Mouse (Mus musculus) midbrain, embryonic 15.5 days (tissue): ENCODE measurements at regions not wholly inside any gene's neighbourhood (a gene's known extent, or its start where the extent isn't known, plus 50 kb on each side); places are given as distances from the start of the nearest gene placed in this dataset.

Source experiments
- ATAC-seq: fragments of 200-750 bp; cut with Nextera tagmentation; replicated peaks from 2 replicates; pipeline ENCODE4 v1.8.0; 2017; ENCODE audit warnings: moderate TSS enrichment
- H3K27ac ChIP-seq: fragments of 300-500 bp; sonication (generic); 2 replicates; pipeline ENCODE4 v1.5.1; 2015; ENCODE audit warnings: mild to moderate bottlenecking, inconsistent platforms
- H3K27me3 ChIP-seq: fragments of 300-500 bp; sonication (generic); replicated peaks from 2 replicates; pipeline ENCODE4 v1.6.1; 2015; ENCODE audit warnings: inconsistent platforms
- H3K36me3 ChIP-seq: fragments of 300-500 bp; sonication (generic); replicated peaks from 2 replicates; pipeline ENCODE4 v1.6.1; 2015; ENCODE audit warnings: inconsistent platforms
- H3K4me1 ChIP-seq: fragments of 300-500 bp; sonication (generic); 2 replicates; pipeline ENCODE4 v1.6.1; 2015; ENCODE audit warnings: inconsistent platforms
- H3K4me2 ChIP-seq: fragments of 300-500 bp; sonication (generic); 2 replicates; pipeline ENCODE4 v1.6.1; 2015; ENCODE audit warnings: inconsistent platforms, mild to moderate bottlenecking, moderate library complexity
- H3K4me3 ChIP-seq: fragments of 300-500 bp; sonication (generic); 2 replicates; pipeline ENCODE4 v1.5.1; 2015; ENCODE audit warnings: mild to moderate bottlenecking, inconsistent platforms
- H3K9ac ChIP-seq: fragments of 300-500 bp; sonication (generic); 2 replicates; pipeline ENCODE4 v1.6.1; 2015; ENCODE audit warnings: mild to moderate bottlenecking, inconsistent platforms
- H3K9me3 ChIP-seq: fragments of 300-500 bp; sonication (generic); 2 replicates; pipeline ENCODE4 v1.6.1; 2016; ENCODE audit warnings: inconsistent platforms
- WGBS: fragments of 180-500 bp; shearing (Covaris S2); methylation state at CpG from one replicate; pipeline ENCODE4 v1.1.7; 2015; ENCODE audit warnings: mixed read lengths; 5-methylcytosine and 5-hydroxymethylcytosine counted together

DNA sequence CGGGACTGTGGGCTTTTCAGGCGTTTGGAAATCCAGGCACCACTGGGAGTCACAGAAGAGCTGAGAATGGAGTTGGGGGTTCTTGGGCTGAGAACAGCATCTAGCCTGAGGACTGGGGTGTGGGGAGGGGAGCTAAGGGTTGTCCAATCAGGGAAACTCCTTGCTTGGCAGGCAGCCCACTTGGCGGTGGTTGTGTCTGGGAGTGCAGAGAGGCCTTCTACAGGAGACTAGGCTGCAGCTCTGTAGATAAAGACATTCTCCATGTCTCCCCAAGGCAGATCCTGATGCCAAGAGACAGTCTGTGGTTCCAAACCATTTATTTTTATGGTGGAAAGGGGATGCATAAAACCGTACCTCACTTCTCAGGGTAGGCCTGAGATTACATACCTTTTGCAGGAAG is 774.6 kb downstream of the Brinp1 start:
- Histone ChIP-seq H3K4me2 (no peak overlapping the region), H3K9ac (no peak overlapping the region), H3K27ac (no peak overlapping the region), H3K9me3 (no peaks in the 10 kb centered on the region), H3K27me3 (no peaks in the 10 kb centered on the region), H3K4me3 (no peak overlapping the region), H3K4me1 (no peaks in the 10 kb centered on the region), H3K36me3 (no peaks in the 10 kb centered on the region)
- 78% methylated on average over 4 of the region's 4 CpGs for WGBS
- no peak for ATAC-seq

DNA sequence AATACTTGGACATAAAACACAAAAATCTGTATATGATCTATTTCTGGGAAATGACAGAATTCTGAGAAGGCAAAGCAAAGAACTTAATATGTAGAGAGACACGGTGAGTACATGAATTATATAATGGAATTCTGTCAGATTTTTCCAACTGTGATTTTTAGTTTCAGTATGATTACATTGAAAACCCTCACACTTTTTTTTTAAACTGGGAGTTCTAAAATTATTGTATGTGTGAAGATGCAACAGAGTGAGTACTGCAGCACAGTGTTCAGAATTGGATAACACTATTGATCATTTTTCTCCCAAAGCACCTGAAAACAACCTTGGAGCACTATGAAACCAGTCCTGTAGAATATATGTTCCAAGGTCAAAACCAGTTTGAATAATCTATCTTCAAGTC is 797.7 kb downstream of the Brinp1 start:
- no peak overlapping the region for H3K4me2 ChIP-seq
- 94% methylated on average over 1 of the region's 1 CpGs for WGBS
- H3K4me3 ChIP-seq, result no peak overlapping the region
- no peaks in the 10 kb centered on the region for H3K4me1 ChIP-seq
- H3K36me3 ChIP-seq, result no peaks in the 10 kb centered on the region
- no peak overlapping the region for H3K27ac ChIP-seq
- no peaks in the 10 kb centered on the region for H3K27me3 ChIP-seq
- no peak overlapping the region for H3K9ac ChIP-seq
- ATAC-seq, result no peak
- no peaks in the 10 kb centered on the region for H3K9me3 ChIP-seq

DNA sequence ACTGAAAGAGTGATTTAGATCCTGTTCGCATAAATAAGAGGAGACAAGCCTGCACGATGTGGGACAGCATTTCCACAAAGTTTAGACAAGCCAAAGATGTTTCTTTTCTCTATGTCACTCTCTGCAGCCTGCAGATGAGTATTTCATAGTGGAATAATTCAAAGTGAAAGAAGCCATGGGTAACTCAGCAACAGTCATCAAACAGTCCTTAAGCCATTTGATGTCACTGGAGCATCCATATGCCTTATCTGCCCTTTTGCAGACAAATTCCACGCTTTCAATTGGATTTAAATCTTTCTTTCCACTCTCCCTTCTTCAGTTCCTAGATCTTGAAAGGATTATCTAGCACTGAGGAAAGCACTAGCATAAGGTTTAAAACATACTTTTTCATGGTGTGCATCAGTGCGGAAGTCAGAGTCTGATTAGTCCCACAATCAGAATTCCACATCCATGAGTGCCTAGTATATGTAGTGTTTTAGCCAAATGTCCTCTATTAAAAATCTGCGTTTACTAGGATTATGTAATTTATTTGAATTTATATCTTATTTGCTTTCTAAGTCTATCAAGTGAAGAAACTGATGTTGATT is 805.6 kb downstream of the Brinp1 start:
- peak; percentile 45; the same call in 1 of the 2 replicates for ATAC-seq
- Histone ChIP-seq H3K4me2 (no peak overlapping the region), H3K4me3 (no peak overlapping the region), H3K4me1 (peaks cover 5% of the 10 kb centered on the region; the same call in 1 of the 2 replicates), H3K27ac (no peak overlapping the region), H3K27me3 (no peaks in the 10 kb centered on the region), H3K9ac (no peak overlapping the region), H3K36me3 (no peaks in the 10 kb centered on the region), H3K9me3 (no peaks in the 10 kb centered on the region)
- WGBS, result 32% methylated on average over 5 of the region's 5 CpGs

DNA sequence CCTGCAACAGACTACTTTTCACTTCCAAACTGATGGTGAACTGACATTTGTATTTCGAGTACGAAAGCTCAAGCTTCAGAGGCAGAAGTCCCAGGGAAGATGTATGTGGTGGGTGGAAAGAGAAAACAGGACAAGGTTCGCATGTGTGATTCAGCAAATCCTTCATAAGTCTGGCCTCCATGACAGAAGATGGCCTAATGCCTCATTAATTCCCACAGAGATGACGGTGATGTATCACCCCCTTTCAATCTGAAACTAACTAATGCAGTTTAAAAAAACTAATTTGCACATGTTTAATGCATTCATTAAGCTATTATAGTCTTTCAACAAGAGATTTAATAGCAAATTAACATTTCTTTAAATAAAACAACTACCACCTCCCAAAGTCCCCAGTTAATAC is 826.1 kb downstream of the Brinp1 start:
- WGBS, result 64% methylated on average over 4 of the region's 4 CpGs
- no peak overlapping the region for H3K4me3 ChIP-seq
- H3K27ac ChIP-seq, result no peak overlapping the region

DNA sequence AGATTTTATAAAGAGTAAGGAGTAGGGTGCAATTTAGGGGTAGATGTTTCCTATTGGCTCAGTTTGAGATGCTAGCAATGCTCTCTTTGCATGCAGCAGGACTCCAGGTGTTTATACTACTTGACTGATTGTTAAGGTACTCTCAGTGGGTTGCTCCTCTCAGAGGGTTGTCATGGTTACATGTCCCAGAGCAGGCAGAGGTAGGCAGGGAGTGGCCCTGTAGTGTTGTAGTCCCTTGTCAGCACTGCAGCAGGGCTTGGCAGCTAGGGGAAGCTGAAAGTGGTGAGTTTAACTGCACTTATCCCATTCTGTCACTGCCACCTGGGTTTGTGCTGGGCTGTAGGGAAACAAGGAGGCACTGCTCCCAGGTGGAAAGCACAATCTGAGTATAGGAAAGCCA is 839.7 kb downstream of the Brinp1 start:
- Histone ChIP-seq H3K4me1 (no peaks in the 10 kb centered on the region), H3K36me3 (no peaks in the 10 kb centered on the region), H3K27ac (no peak overlapping the region), H3K27me3 (no peaks in the 10 kb centered on the region), H3K9me3 (no peaks in the 10 kb centered on the region), H3K4me3 (no peak overlapping the region), H3K4me2 (no peak overlapping the region), H3K9ac (no peak overlapping the region)
- ATAC-seq, result no peak

More for the DNA sequence above, 826.1 kb downstream of the Brinp1 start:
- Histone ChIP-seq H3K27me3 (no peaks in the 10 kb centered on the region), H3K4me1 (no peaks in the 10 kb centered on the region), H3K9me3 (no peaks in the 10 kb centered on the region), H3K36me3 (no peaks in the 10 kb centered on the region), H3K4me2 (no peak overlapping the region), H3K9ac (no peak overlapping the region)
- ATAC-seq, result no peak

DNA sequence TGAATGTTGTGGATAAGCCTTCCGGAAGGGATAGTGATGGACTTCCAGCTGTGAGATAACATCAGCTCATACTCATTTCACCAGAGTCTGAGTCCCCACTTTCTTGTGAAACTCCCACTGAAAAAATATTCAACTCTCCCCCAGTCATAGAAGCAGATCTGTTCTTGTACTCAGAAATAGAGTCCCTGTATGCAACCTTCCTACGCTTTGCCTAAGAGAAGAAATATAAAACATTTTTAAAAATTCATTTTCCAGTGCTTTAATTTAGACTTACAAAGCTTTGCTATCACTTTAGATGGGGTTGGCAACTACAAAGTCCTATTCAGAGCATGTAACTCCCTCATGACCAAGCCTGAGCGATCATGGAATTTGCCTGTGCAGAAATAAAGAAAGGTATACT is 868.9 kb downstream of the Brinp1 start:
- H3K4me1 ChIP-seq, result no peaks in the 10 kb centered on the region
- no peak overlapping the region for H3K4me2 ChIP-seq
- H3K9me3 ChIP-seq, result no peaks in the 10 kb centered on the region
- no peak overlapping the region for H3K27ac ChIP-seq
- no peaks in the 10 kb centered on the region for H3K27me3 ChIP-seq
- H3K9ac ChIP-seq, result no peak overlapping the region
- 87% methylated on average over 3 of the region's 3 CpGs for WGBS
- ATAC-seq, result no peak
- H3K4me3 ChIP-seq, result no peak overlapping the region
- H3K36me3 ChIP-seq, result no peaks in the 10 kb centered on the region

DNA sequence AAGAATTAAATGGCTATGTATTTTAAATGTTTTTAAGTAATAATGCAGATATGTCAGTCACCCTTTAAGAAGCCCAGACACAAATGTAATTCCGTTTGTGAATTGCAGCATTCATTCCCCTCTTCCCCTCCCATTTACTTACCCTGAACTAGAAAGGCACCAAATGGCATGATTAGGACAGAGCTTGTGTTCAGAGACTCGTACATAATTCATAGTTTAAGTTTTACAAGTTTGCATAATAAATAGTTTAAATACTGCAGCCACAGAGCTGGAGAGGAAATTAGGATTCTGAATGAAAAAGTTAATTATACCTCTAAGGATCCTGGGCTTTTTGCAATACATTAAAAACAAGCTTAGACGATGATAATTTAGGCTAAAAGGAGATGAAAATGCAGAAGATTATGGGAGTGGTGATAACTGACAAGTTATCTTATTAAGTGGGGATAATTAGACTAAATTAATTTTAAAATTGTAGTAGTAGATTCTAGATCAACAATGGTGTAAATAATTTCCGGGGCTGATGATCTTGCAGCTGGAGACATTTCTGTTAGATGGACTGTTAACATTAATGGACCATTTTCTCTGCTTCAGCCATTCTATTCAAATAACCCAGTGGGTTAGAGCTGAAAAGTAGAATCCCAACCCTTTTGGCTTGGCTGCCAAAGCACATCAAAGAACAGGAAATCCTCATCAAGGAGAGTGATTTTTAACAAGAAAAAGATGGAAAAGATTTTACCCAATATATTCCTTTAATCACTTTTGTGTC is 897.2 kb downstream of the Brinp1 start:
- Histone ChIP-seq H3K9me3 (no peaks in the 10 kb centered on the region), H3K27ac (no peak overlapping the region), H3K36me3 (no peaks in the 10 kb centered on the region), H3K9ac (no peak overlapping the region), H3K4me1 (no peaks in the 10 kb centered on the region), H3K27me3 (no peaks in the 10 kb centered on the region), H3K4me3 (no peak overlapping the region), H3K4me2 (no peak overlapping the region)
- ATAC-seq, result no peak; the same call in 1 of the 2 replicates
- 48% methylated on average over 4 of the region's 4 CpGs for WGBS

DNA sequence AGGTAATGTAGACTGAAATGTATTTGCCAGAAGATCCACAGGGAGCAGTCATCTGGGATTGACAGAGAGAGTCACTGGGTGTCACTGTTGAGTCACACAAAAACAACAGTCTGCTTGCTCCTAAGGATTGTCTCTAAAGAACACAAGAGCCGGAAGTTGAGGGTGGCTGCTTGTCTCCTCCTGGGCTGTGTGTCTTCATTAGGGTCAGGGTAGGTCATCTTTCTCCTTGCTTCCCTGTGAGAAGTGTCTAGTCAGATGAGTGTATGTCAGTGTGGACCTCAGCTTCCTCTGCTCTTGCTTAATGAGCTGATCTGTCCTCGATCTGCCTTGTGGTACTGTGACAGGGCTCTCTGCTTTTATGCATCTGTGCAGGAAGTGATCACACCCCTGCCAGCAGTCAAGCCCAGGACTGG is 931.3 kb downstream of the Brinp1 start:
- 11% methylated on average over 2 of the region's 2 CpGs for WGBS

DNA sequence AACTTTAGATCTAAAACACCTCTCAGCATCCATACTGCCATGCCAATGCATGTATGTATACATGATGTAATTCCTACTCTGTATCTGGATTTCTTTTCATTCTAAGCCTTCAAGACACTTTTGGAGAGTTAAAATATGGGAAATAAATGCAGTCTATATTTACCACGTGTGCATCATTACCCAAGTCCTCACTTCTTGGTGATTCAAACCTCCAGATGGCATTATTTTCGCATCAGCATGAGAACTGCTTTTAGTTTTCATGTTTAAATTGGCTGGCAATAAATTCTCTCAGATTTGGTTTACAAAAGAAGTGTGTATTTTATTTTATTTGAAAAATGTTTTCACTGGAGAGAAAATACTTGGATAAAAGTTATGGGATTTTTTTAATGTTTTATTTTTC is 942.8 kb downstream of the Brinp1 start:
- Histone ChIP-seq H3K27me3 (no peaks in the 10 kb centered on the region), H3K36me3 (no peaks in the 10 kb centered on the region), H3K9ac (no peak overlapping the region), H3K4me1 (no peaks in the 10 kb centered on the region), H3K27ac (no peak overlapping the region), H3K4me3 (no peak overlapping the region), H3K4me2 (no peak overlapping the region), H3K9me3 (no peaks in the 10 kb centered on the region)
- no peak for ATAC-seq
- 72% methylated on average over 2 of the region's 2 CpGs for WGBS

More for the DNA sequence above, 931.3 kb downstream of the Brinp1 start:
- no peaks in the 10 kb centered on the region for H3K27me3 ChIP-seq
- no peaks in the 10 kb centered on the region for H3K36me3 ChIP-seq
- no peaks in the 10 kb centered on the region for H3K9me3 ChIP-seq
- H3K27ac ChIP-seq, result 0 out of 2 replicates have a peak overlapping the region, but pooled peaks have one; percentile 61
- no peak overlapping the region for H3K9ac ChIP-seq
- no peak overlapping the region for H3K4me3 ChIP-seq
- ATAC-seq, result peak; percentile 93
- peaks cover 6% of the 10 kb centered on the region; the same call in 1 of the 2 replicates for H3K4me1 ChIP-seq
- 0 out of 2 replicates have a peak overlapping the region, but pooled peaks have one; percentile 6 for H3K4me2 ChIP-seq

DNA sequence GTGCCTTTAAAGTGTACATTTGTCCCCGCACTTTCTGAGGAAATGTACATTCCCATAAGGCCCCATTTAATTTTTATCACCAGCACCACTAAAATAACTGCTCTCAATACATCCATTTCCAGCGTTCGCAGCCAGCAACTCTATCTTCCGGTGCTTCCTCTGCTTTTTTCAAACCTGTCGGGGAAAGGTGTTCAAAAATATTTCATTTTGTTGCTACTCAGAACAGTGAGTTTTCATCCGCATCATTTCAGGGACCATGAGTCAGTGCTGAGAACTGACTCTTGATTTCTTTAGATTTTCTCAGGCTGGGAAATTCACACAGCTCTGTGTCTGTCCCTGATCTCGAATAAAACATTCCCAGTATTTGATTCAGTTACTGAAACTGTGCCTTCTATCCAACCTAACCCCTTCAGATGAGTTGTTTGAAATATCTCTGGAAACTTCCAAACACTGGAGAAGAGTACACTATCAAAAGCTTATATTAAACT is 959.4 kb downstream of the Brinp1 start:
- H3K4me3 ChIP-seq, result no peak overlapping the region
- H3K9ac ChIP-seq, result no peak overlapping the region
- no peaks in the 10 kb centered on the region for H3K9me3 ChIP-seq
- no peak overlapping the region for H3K4me2 ChIP-seq
- no peaks in the 10 kb centered on the region for H3K36me3 ChIP-seq
- H3K4me1 ChIP-seq, result no peaks in the 10 kb centered on the region
- H3K27ac ChIP-seq, result no peak overlapping the region
- ATAC-seq, result no peak
- 91% methylated on average over 7 of the region's 7 CpGs for WGBS
- no peaks in the 10 kb centered on the region for H3K27me3 ChIP-seq

DNA sequence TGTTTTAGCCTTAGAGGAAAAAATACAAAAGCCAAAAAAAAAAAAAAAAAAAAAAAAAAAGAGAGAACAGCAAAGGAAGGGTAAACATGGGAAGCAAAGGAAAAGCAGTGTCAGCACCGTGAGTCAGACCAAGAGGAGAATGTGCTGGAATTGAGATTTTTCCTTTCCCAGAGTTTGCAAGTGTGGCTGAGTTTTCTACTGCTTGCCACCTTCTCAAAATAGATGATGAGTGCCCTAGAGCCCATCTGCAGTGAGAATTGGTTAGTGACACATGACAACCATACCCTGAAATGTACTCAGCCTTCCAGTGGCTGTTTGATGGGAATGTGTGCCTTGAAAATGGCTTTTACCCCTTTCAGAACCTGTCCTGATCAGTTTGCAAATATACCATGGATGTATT is 990.7 kb downstream of the Brinp1 start:
- Histone ChIP-seq H3K27me3 (no peaks in the 10 kb centered on the region), H3K4me1 (no peaks in the 10 kb centered on the region), H3K9ac (no peak overlapping the region), H3K4me2 (no peak overlapping the region), H3K4me3 (no peak overlapping the region), H3K27ac (no peak overlapping the region), H3K9me3 (no peaks in the 10 kb centered on the region), H3K36me3 (no peaks in the 10 kb centered on the region)
- 80% methylated on average over 1 of the region's 1 CpGs for WGBS
- no peak for ATAC-seq

DNA sequence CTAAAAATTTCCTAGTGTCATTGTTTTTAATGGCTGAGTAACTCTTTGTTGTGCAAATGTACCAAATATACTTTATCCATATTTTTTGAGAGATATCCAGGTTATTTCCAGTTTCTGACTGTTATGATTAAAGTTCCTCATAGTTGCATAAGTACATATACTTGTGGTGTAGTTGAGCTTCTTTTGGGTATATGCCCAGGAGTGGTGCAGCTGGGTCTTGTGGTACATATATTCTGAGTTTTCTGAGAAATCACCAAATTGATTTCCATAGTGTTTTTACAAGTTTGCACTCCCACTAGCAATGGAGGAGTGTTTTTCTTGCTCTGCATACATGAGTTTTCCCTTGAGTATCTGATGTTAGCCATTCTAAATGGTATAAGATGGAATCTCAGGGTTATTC is 1006.2 kb downstream of the Brinp1 start:
- Histone ChIP-seq H3K9ac (no peak overlapping the region), H3K4me2 (no peak overlapping the region), H3K27me3 (no peaks in the 10 kb centered on the region), H3K36me3 (no peaks in the 10 kb centered on the region), H3K4me3 (no peak overlapping the region), H3K27ac (no peak overlapping the region), H3K9me3 (no peaks in the 10 kb centered on the region), H3K4me1 (no peaks in the 10 kb centered on the region)
- no peak for ATAC-seq

DNA sequence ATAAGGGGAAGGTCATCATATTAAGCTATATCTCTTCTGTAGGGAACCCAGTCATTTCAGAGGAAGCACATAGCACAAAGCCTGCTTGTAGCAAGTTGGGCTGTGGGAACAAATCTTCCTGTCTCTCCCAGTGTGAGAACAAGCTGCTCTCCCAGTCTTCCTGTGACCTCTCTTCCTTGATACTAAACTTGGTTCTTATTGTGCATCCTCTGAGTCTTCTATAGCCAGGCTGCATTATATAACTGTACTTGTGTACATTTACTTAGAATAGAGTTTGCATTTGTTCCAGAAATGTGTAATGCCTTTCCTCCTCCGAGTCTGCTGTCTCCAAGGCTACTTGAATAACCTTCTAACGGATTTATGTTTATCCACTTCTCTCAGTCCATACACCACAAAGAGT is 1021.7 kb downstream of the Brinp1 start:
- Histone ChIP-seq H3K36me3 (no peaks in the 10 kb centered on the region), H3K9me3 (no peaks in the 10 kb centered on the region), H3K27me3 (no peaks in the 10 kb centered on the region), H3K4me1 (no peaks in the 10 kb centered on the region), H3K9ac (no peak overlapping the region), H3K4me3 (no peak overlapping the region), H3K27ac (no peak overlapping the region), H3K4me2 (no peak overlapping the region)
- 77% methylated on average over 2 of the region's 2 CpGs for WGBS
- ATAC-seq, result no peak
